Mouse (Mus musculus): ENCODE results near the gene Kif6.

GRCm38 (mm10) chr17:49646267-49646666, 31.3 kb downstream of the Kif6 start:
- no peak for TF ChIP-seq POLR2A (IDR thresholded peaks at IDR 0.05; ENCODE audit: borderline replicate concordance, control insufficient read depth, low read depth, low read length)
- TF ChIP-seq CTCF (IDR thresholded peaks at IDR 0.05; ENCODE audit: control insufficient read depth, insufficient read depth, low read length): no peak

All from bone marrow, adult 2 months (tissue).